Mouse (Mus musculus) heart, embryonic 10.5 days (tissue): ENCODE measurements around the gene Heyl. TPM values are rescaled to one million over a fixed set of nuclear protein-coding genes. Genes with fewer than 3 reads are reported as not detected.

ENCODE experiments used
- DNase-seq: peaks from one replicate; pipeline ENCODE4 v3.0.0-alpha.2; 2017; ENCODE audit warnings: low spot score
- H3K27ac ChIP-seq: fragments of 300-500 bp; sonication (generic); 2 replicates; pipeline ENCODE4 v1.5.1; 2016; ENCODE audit warnings: mild to moderate bottlenecking
- H3K27me3 ChIP-seq: fragments of 300-500 bp; sonication (generic); 2 replicates; pipeline ENCODE4 v1.6.1; 2016; ENCODE audit warnings: mild to moderate bottlenecking; ENCODE audit not compliant: poor library complexity, insufficient read depth, severe bottlenecking
- H3K36me3 ChIP-seq: fragments of 300-500 bp; sonication (generic); 2 replicates; pipeline ENCODE4 v1.6.1; 2016; ENCODE audit warnings: mild to moderate bottlenecking, moderate library complexity
- H3K4me1 ChIP-seq: fragments of 300-500 bp; sonication (generic); 2 replicates; pipeline ENCODE4 v1.6.1; 2016; ENCODE audit warnings: mild to moderate bottlenecking
- H3K4me3 ChIP-seq: fragments of 300-500 bp; sonication (generic); 2 replicates; pipeline ENCODE4 v1.5.1; 2016; ENCODE audit warnings: mild to moderate bottlenecking, moderate library complexity
- H3K9me3 ChIP-seq: fragments of 300-500 bp; sonication (generic); 2 replicates; pipeline ENCODE4 v1.6.1; 2016; ENCODE audit warnings: mild to moderate bottlenecking, moderate library complexity
- WGBS: fragments of 180-500 bp; shearing (Covaris S2); methylation state at CpG from one replicate; pipeline ENCODE4 v1.1.7; 2016; 5-methylcytosine and 5-hydroxymethylcytosine counted together
- polyA plus RNA-seq: library from polyadenylated mRNA; unstranded; fragments of >200 nt; fragmentation: Nextera tagmentation; extraction: Ambion mirVana; gene quantifications from 2 replicates; pipeline ENCODE4 v1.2.1, GENCODE M21; 2016

Heyl gene
- polyA plus RNA-seq, 1 experiment from 2014 or later, result 3.9 TPM

DNA sequence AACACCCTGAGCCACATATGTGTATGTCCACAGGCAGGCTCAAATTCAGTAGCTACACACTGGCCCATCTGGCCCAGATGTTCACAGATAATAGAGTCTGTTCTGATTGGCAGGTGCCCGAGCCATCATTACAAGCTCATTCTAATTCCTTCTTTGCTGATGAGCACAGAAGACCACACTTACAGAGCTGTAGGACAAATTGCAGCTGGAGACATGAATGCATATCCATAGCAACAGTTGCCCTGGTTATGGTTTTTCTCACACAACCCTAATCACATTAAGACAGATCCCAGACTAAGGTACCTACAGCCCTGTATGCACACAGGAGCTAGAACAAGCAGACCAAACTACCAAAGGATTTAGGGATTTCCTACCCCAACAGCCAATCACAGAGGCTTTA, 18.0 kb upstream of the Heyl start:
- no peaks in the 10 kb centered on the region for H3K9me3 ChIP-seq
- no peaks in the 10 kb centered on the region for H3K36me3 ChIP-seq
- no peak overlapping the region for H3K27ac ChIP-seq
- H3K27me3 ChIP-seq, result peaks cover 81% of the 10 kb centered on the region
- H3K4me3 ChIP-seq, result no peak overlapping the region
- WGBS, result 64% methylated on average over 1 of the region's 1 CpGs
- peaks cover 2% of the 10 kb centered on the region; the same call in 1 of the 2 replicates for H3K4me1 ChIP-seq
- DNase-seq, result no peak

DNA sequence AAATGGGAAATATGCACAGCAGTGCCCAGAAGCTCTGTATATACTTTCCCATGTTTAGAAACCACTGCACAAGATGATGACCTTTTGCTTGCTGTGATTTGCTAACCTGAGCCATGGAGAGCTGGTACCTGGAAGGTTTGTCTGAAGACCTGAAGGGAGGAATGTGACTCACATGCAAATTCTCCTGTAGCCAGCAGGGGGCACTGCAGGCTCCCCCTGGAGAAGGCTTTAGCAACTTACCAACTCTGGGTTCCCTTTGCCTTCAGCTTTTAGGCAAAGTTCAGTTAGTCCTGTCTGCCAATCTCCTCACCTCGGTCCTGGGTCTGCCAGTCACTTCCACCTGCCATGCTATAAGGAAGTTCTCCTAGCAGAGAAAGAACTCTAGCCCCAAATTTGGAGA, 16.6 kb upstream of the Heyl start:
- no peak for DNase-seq
- no peaks in the 10 kb centered on the region for H3K36me3 ChIP-seq
- peaks cover 7% of the 10 kb centered on the region; the same call in 1 of the 2 replicates for H3K4me1 ChIP-seq
- peaks cover 68% of the 10 kb centered on the region for H3K27me3 ChIP-seq
- H3K4me3 ChIP-seq, result no peak overlapping the region
- no peaks in the 10 kb centered on the region for H3K9me3 ChIP-seq
- 17% methylated on average over 1 of the region's 1 CpGs for WGBS
- H3K27ac ChIP-seq, result no peak overlapping the region

DNA sequence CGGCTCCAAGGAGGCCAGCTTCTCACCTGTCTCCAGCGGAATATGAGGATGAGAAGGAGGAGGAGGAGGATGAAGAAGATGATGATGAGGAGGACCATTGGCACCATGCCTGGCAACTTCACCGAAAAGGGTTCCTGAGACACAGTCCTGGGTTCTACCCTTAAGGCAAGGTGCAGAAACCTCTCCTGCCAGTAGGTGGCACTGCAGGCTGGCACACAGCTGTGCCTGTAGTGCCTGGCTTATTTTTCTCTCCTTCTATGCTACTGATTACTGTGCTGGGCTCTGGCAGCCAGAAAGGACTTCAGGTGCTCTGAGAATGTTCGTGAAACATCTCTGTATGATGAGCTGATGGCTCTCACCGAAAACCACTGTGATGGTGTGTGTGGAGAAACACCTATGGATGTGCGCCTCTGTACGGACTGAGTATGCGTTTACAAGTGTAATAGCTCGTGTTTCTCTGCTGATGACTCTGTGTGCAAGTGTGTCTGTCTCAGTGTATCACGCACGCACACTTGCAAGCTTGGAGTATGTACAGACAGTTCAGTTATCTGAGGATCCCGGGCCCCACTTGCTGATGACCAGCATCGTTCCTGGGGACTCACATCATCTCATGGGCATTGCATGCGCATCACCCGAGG, 13.5 kb upstream of the Heyl start:
- no peak for DNase-seq

DNA sequence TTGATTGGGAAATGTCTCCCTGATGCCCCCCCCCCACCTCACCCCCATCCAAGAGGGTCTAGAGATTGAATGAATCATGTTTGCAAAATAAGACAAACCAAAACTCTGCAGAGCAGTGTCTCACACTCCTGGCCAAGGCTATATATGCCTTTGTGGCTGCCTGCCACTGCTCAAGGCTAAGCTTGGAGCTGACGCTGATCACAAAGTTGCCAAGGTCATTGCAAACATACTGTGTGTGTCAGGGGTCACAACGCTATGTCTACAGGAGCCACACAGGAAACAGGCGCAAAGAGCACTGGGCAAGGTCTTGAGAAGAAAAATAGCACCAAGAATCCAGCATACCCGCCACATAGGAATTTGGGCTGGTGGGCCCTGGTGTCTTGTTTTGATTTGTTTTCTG, 12.7 kb upstream of the Heyl start:
- WGBS, result 65% methylated on average over 4 of the region's 4 CpGs
- no peak for DNase-seq
- Histone ChIP-seq H3K4me1 (peaks cover 15% of the 10 kb centered on the region), H3K27ac (no peak overlapping the region), H3K27me3 (peaks cover 31% of the 10 kb centered on the region), H3K9me3 (no peaks in the 10 kb centered on the region), H3K4me3 (no peak overlapping the region), H3K36me3 (no peaks in the 10 kb centered on the region)

More for the DNA sequence above, 13.5 kb upstream of the Heyl start:
- H3K4me1 ChIP-seq, result peaks cover 11% of the 10 kb centered on the region; the same call in 1 of the 2 replicates
- H3K9me3 ChIP-seq, result no peaks in the 10 kb centered on the region
- 67% methylated on average over 15 of the region's 15 CpGs for WGBS
- H3K27me3 ChIP-seq, result peaks cover 38% of the 10 kb centered on the region
- H3K4me3 ChIP-seq, result no peak overlapping the region
- no peak overlapping the region for H3K27ac ChIP-seq
- no peaks in the 10 kb centered on the region for H3K36me3 ChIP-seq

DNA sequence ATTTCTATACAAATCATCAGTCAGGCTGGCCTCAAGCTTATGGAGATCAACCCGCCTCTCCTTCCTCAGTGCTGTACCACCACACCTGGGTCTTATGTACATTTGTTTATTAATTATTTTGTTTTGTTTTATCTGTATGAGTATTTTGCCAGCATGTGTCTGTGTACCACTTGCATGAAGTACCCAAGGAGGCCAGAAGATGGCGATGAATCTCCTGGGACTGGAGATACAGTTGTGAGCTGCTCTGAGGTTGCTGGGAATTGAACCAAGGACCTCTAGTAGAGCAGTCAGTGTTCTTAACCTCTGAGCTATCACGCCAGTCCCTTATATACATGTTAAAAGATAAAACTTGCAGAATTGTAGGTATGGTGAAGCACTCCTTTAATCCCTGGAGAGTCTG, 10.0 kb upstream of the Heyl start:
- 48% methylated on average over 3 of the region's 3 CpGs for WGBS
- no peaks in the 10 kb centered on the region for H3K36me3 ChIP-seq
- DNase-seq, result no peak

DNA sequence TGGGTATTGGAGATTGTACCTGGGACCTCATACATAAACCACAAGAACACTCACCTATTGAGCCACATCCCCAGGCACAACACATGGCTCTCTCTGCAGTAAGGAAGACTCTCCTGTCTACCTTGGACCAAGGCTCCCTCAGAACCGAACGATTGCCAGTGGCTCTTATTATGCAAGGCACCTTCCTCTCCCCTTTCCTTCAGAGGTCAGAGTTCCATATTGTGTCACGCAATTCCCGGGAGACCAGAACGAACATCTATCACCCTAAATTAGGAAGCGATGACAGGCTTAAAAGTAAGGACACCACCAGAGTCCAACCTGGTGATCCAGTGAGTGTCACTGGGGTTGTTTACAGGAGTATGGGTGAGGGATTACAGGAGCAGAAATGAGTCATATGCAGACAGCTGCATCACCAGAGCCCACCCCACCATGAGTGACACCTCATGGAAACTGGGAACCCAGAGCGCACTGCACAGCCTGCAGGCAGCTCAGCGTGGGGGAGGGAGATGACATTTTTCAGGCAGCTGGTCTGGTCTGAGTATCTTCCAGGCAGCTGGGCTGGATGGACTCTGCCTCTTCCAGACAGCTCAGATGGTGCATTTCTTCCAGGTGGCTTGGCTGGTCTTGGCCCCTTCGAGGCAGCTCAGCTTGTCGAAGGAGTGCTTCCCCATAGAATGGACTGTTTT, 7.5 kb upstream of the Heyl start:
- Histone ChIP-seq H3K36me3 (no peaks in the 10 kb centered on the region), H3K9me3 (no peaks in the 10 kb centered on the region), H3K4me3 (no peak overlapping the region), H3K27me3 (peaks cover 26% of the 10 kb centered on the region), H3K27ac (peak overlapping the region; percentile 32), H3K4me1 (peaks cover 42% of the 10 kb centered on the region)
- WGBS, result 48% methylated on average over 10 of the region's 10 CpGs
- DNase-seq, result no peak

More for the DNA sequence above, 10.0 kb upstream of the Heyl start:
- Histone ChIP-seq H3K27ac (no peak overlapping the region), H3K4me3 (no peak overlapping the region), H3K4me1 (peaks cover 41% of the 10 kb centered on the region), H3K9me3 (no peaks in the 10 kb centered on the region), H3K27me3 (peaks cover 18% of the 10 kb centered on the region)

DNA sequence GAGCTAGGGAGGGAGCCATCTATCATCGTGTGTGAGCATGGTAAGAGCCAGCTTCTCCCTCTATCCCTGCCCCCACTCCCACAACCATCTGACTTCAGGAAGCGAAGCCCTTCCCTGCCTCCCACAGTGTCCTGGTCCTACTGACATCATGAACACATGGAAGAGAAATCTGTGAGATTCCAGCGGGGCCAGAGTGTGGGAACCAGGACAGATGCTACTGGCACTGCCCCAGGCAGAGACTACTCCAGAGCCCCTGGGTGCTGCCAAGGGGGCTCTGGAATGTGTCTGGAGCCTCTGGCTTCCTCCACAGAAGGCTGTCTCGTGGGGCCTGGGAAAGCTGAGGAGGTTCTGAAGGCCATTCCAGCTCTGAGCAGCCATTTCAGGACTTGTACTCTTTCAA, 5.6 kb upstream of the Heyl start:
- no peak overlapping the region for H3K4me3 ChIP-seq
- no peak for DNase-seq
- H3K36me3 ChIP-seq, result no peaks in the 10 kb centered on the region
- peak overlapping the region; percentile 65 for H3K27ac ChIP-seq
- 23% methylated on average over 4 of the region's 4 CpGs for WGBS
- peaks cover 35% of the 10 kb centered on the region for H3K27me3 ChIP-seq
- H3K4me1 ChIP-seq, result peaks cover 41% of the 10 kb centered on the region
- H3K9me3 ChIP-seq, result no peaks in the 10 kb centered on the region

DNA sequence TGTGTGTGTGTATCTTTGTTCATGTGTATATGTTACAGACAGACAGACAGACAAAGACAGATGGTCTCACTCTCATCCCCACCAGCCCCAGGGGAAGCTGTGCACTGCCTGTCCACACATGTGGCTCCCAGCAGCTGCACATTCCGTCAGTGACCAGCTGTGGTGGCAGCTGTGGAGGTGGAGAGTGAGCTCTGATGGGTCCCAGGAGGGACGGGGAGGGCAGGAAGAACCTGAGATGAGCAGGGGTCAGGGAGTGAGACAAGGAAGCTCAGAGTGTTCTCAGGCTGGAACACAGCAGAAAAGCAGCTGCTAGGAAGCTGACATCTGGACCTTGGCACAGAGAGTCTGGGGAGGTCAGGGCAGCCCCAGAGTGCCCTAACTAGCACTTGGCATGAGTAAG, 5.1 kb upstream of the Heyl start:
- peaks cover 46% of the 10 kb centered on the region for H3K4me1 ChIP-seq
- peak overlapping the region; percentile 65; the same call in 1 of the 2 replicates for H3K27ac ChIP-seq
- 15% methylated on average over 2 of the region's 2 CpGs for WGBS
- no peak for DNase-seq
- no peak overlapping the region for H3K4me3 ChIP-seq
- H3K27me3 ChIP-seq, result peaks cover 41% of the 10 kb centered on the region
- no peaks in the 10 kb centered on the region for H3K9me3 ChIP-seq
- H3K36me3 ChIP-seq, result no peaks in the 10 kb centered on the region

DNA sequence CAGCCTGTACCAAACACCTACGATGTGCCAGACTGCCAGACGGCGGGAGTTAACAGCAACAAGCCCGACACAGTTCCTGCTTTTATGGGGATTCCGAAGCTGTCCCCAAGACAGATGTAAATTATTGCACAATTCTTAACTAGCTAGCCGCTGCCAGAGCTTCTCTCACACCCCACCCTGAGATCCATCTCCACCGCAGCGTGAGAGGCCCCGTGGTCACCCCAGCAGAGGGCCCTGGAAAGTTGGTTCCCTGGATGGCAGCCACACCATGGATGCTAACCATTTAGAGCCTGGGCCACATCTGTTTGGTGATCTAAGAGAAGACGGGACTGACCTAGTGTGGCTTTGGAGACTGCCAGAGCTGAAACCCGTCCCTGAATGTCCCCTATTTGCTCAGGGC, 4.2 kb upstream of the Heyl start:
- 71% methylated on average over 11 of the region's 11 CpGs for WGBS
- Histone ChIP-seq H3K4me1 (peaks cover 55% of the 10 kb centered on the region), H3K9me3 (no peaks in the 10 kb centered on the region), H3K36me3 (no peaks in the 10 kb centered on the region), H3K27me3 (peaks cover 50% of the 10 kb centered on the region), H3K27ac (no peak overlapping the region), H3K4me3 (no peak overlapping the region)
- DNase-seq, result no peak

DNA sequence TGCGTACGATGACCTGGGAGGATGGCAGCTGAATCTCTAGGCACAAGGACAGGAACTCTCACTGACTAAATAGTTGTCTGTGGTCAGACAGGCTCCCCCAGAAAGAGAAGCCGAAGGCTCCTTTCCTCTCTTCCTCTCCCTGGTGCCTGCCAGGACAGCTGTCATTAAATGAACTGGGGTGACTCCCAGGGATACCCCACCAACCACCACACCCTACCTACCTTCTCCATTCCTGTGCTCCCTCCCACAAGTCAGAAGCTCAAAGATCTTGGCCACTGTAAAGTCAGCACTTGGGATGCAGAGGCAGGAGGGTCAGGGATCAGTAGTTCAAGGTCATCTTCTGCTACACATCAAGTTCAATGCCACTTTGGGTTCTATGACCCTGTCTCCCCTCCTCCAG, 515 bp upstream of the Heyl start:
- Histone ChIP-seq H3K4me1 (peaks cover 51% of the 10 kb centered on the region), H3K27me3 (peaks cover 75% of the 10 kb centered on the region), H3K27ac (no peak overlapping the region), H3K4me3 (no peak overlapping the region), H3K9me3 (no peaks in the 10 kb centered on the region), H3K36me3 (no peaks in the 10 kb centered on the region)
- DNase-seq, result no peak
- WGBS, result 68% methylated on average over 3 of the region's 3 CpGs

DNA sequence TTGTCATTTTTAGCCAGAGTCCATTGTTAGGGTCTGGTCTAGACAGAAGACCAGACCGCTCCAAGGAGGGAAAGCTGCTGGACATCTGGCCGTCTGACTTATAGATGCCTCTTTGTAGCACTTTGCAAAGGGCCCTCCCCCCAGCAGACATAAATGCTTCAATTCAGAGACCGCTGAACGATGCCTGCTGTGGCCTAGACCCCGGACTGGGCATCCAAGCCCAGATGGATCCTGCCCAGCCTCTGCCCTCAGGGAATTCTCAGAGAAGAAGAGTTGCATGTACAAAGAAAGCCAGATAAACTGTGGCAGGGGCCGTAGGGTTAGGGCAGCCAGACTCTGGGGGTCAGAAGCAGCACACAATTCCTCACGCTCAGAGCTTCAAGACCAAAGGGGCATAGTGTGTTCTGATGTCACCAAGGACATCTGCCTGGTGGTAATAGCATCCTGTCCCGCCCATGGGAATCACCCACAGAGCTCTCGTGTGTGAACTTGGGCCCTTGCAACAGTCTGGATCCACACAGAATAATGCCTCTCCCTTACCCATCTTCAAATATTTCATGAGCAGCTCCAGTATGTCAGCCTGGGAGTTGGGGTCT, 2.6 kb downstream of the Heyl start:
- H3K27ac ChIP-seq, result peak overlapping the region; percentile 32; the same call in 1 of the 2 replicates
- H3K4me3 ChIP-seq, result no peak overlapping the region
- peaks cover 85% of the 10 kb centered on the region for H3K27me3 ChIP-seq
- H3K9me3 ChIP-seq, result no peaks in the 10 kb centered on the region
- DNase-seq, result no peak
- 58% methylated on average over 9 of the region's 9 CpGs for WGBS
- H3K36me3 ChIP-seq, result no peaks in the 10 kb centered on the region
- peaks cover 64% of the 10 kb centered on the region for H3K4me1 ChIP-seq

DNA sequence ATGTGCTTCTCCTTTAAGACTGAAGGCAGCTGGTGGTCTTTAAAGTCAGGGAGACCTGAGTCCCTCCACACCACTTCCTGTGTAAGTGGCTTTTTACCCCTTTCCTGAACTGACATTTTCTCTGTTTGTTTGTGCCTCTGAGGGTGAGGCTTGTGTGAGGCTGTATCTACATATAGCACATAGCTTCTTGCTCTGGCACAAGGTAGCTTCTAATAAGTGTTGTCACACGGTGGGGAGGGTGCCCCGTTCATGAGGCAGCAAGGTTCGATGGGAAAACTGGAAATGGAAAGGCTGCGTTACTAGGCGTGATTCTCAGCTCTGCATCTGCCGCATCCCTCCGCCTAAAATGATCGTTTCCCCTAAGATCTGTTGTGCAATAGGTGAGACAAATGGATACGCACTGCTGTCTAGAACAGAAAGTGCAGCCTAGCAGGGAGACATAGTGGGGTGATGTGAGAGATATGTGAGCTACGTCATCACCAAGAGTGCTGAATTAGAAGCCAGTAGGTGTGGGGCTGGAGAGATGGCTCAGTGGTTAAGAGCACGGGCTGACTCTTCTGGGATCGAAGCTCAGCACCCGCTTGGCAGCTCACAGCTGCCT, 3.2 kb downstream of the Heyl start:
- DNase-seq, result no peak
- H3K36me3 ChIP-seq, result no peaks in the 10 kb centered on the region
- no peaks in the 10 kb centered on the region for H3K9me3 ChIP-seq
- 74% methylated on average over 13 of the region's 13 CpGs for whole genome bisulfite sequencing
- peaks cover 91% of the 10 kb centered on the region for H3K27me3 ChIP-seq
- H3K4me3 ChIP-seq, result no peak overlapping the region
- peak overlapping the region; percentile 48; the same call in 1 of the 2 replicates for H3K27ac ChIP-seq
- H3K4me1 ChIP-seq, result peaks cover 64% of the 10 kb centered on the region
